Comparison of ENCODE assay signal across 11 mouse cellular contexts in genomic region chr7:45901562-45901961, GRCm38 (mm10). TPM values are rescaled to one million over a fixed set of nuclear protein-coding genes. Genes with fewer than 3 reads are reported as not detected.
DNase-seq lines count a peak whose midpoint lies in the region; ATAC-seq lines count a peak whose summit lies in the region.
"Had no signal": no experiment of that assay in that cellular context is flagged by ENCODE, and none has a peak within 500 bp of the region (broad histone marks: within the 10 kb centered on the region; RNA-seq: fewer than 3 reads in every experiment).

No protein-coding gene starts in this region.

- no peak overlapping the region for H3K4me2 ChIP-seq in hindbrain, embryonic 11.5 days (replicated peaks; ENCODE audit: low read depth, low read length)
- no peak overlapping the region for H3K4me2 ChIP-seq in hindbrain, embryonic 14.5 days (replicated peaks)
- H3K4me2 ChIP-seq: hindbrain, embryonic 13.5 days had no signal

- H3K4me1 ChIP-seq in hindbrain, embryonic 11.5 days (replicated peaks; ENCODE audit: control insufficient read depth, insufficient read depth, low read length) = no peaks in the 10 kb centered on the region
- H3K4me1 ChIP-seq in hindbrain, embryonic 14.5 days (replicated peaks; ENCODE audit: control insufficient read depth, insufficient read depth, low read length) = peaks cover 13% of the 10 kb centered on the region

- intact Hi-C loops in heart, postnatal 14 days (cut with DNase I) = no loop called here

- H3K9ac ChIP-seq in hindbrain, embryonic 11.5 days (ENCODE audit: low read depth, low read length) = no peak overlapping the region
- H3K9ac ChIP-seq in hindbrain, embryonic 14.5 days = no peak overlapping the region
- H3K9ac ChIP-seq: hindbrain, embryonic 13.5 days had no signal

- no peaks in the 10 kb centered on the region for H3K9me3 ChIP-seq in hindbrain, embryonic 11.5 days (ENCODE audit: control insufficient read depth, low read length)
- H3K9me3 ChIP-seq in hindbrain, embryonic 14.5 days (ENCODE audit: control insufficient read depth, low read length) = no peaks in the 10 kb centered on the region
- H3K9me3 ChIP-seq: hindbrain, embryonic 13.5 days had no signal

- H3K27me3 ChIP-seq in hindbrain, embryonic 11.5 days (ENCODE audit: control insufficient read depth, insufficient read depth, low read length) = no peaks in the 10 kb centered on the region
- no peaks in the 10 kb centered on the region for H3K27me3 ChIP-seq in hindbrain, embryonic 14.5 days (ENCODE audit: control insufficient read depth, insufficient read depth, low read length)
- H3K27me3 ChIP-seq: hindbrain, embryonic 13.5 days had no signal

- WGBS in hindbrain, embryonic 11.5 days = 57% methylated on average over 5 of the region's 5 CpGs
- whole genome bisulfite sequencing in hindbrain, embryonic 14.5 days = 57% methylated on average over 5 of the region's 5 CpGs

- H3K27ac ChIP-seq in hindbrain, embryonic 11.5 days (ENCODE audit: low read depth, low read length) = no peak overlapping the region
- H3K27ac ChIP-seq in hindbrain, embryonic 14.5 days = no peak overlapping the region
- H3K27ac ChIP-seq: hindbrain, embryonic 13.5 days had no signal

- DNase-seq in hindbrain, embryonic 11.5 days (ENCODE audit: low spot score) = peak; percentile 34
- no peak for DNase-seq in hindbrain, embryonic 14.5 days (ENCODE audit: low spot score)
- DNase-seq in NIH3T3 (ENCODE audit: low read depth) = peak; percentile 62
- DNase-seq in kidney, postnatal 25 days = peak; percentile 43 to 59
- DNase-seq in layer of hippocampus, adult 9-10 months (ENCODE audit: low spot score) = no peak
- DNase-seq in heart, postnatal 14 days = no peak
- DNase-seq: cerebellum, postnatal 25 days had no signal

- no peak overlapping the region for H3K4me3 ChIP-seq in hindbrain, embryonic 11.5 days (ENCODE audit: low read depth, low read length)
- no peak overlapping the region for H3K4me3 ChIP-seq in hindbrain, embryonic 14.5 days (replicated peaks; ENCODE audit: low read length)
- H3K4me3 ChIP-seq: hindbrain, embryonic 13.5 days had no signal

- H3K36me3 ChIP-seq in hindbrain, embryonic 11.5 days (ENCODE audit: control insufficient read depth, insufficient read depth, low read length) = no peaks in the 10 kb centered on the region
- no peaks in the 10 kb centered on the region for H3K36me3 ChIP-seq in hindbrain, embryonic 14.5 days (replicated peaks; ENCODE audit: control insufficient read depth, insufficient read depth)
- H3K36me3 ChIP-seq: hindbrain, embryonic 13.5 days had no signal

- ATAC-seq in hindbrain, embryonic 11.5 days (ENCODE audit: low FRiP score) = no peak
- ATAC-seq in hindbrain, embryonic 14.5 days (ENCODE audit: low FRiP score) = no peak
- 0 out of 2 replicates have a peak, but pooled peaks have one; percentile 16 for ATAC-seq in monocyte, adult 5-6 weeks (replicated peaks; ENCODE audit: insufficient number of reproducible peaks, low FRiP score, low TSS enrichment, poor library complexity, severe bottlenecking)
- ATAC-seq in erythroid progenitor cell, adult 5-6 weeks (replicated peaks; ENCODE audit: low FRiP score, poor library complexity, severe bottlenecking) = no peak

RNA-seq across cellular contexts. Expression of gene Tmem143, which starts 4.8 kb away (rescaled TPM):
- polyA plus RNA-seq in hindbrain, embryonic 11.5 days (2014; fragmentation: Nextera tagmentation; extraction: Ambion mirVana) = 3.1 and 4.6 TPM in 2 replicates
- polyA plus RNA-seq in hindbrain, embryonic 14.5 days (2014; fragmentation: Nextera tagmentation; extraction: Ambion mirVana) = 4.3 and 5.6 TPM in 2 replicates
- 4.4 to 5.6 TPM (median 4.4 TPM) in 3 replicates for total RNA-seq in monocyte, adult 5-6 weeks (2017)
- total RNA-seq in erythroid progenitor cell, adult 5-6 weeks (2015; ENCODE audit: low replicate concordance) = 0.84 and 1.1 TPM in 2 replicates
- 4.0 and 4.6 TPM in 2 replicates for total RNA-seq in erythroid progenitor cell, adult 5-6 weeks (2017; ENCODE audit: low replicate concordance)
- 10 to 100 TPM; 77.4 to 79.3 TPM for total RNA-seq in heart, postnatal 14 days (2021)

RNA-seq across cellular contexts. Expression of gene Syngr4, which starts 5.0 kb away (rescaled TPM):
- 0.63 and 0.99 TPM in 2 replicates for polyA plus RNA-seq in hindbrain, embryonic 11.5 days (2014; fragmentation: Nextera tagmentation; extraction: Ambion mirVana)
- polyA plus RNA-seq in hindbrain, embryonic 14.5 days (2014; fragmentation: Nextera tagmentation; extraction: Ambion mirVana) = 0.39 and 0.40 TPM in 2 replicates
- total RNA-seq in monocyte, adult 5-6 weeks (2017) = not detected in 3 replicates
- total RNA-seq in erythroid progenitor cell, adult 5-6 weeks (2015; ENCODE audit: low replicate concordance) = not detected in 2 replicates
- total RNA-seq in erythroid progenitor cell, adult 5-6 weeks (2017; ENCODE audit: low replicate concordance) = 1.3 TPM in 1 of 2 replicates, not detected in the other
- not detected for total RNA-seq in heart, postnatal 14 days (2021)
- polyA plus RNA-seq: neural tube, embryonic 14.5 days had no signal

RNA-seq across cellular contexts. Expression of gene Emp3, which starts 19.6 kb away (rescaled TPM):
- polyA plus RNA-seq in hindbrain, embryonic 11.5 days (2014; fragmentation: Nextera tagmentation; extraction: Ambion mirVana) = 28.3 and 40.5 TPM in 2 replicates
- 34.1 and 38.8 TPM in 2 replicates for polyA plus RNA-seq in hindbrain, embryonic 14.5 days (2014; fragmentation: Nextera tagmentation; extraction: Ambion mirVana)
- 293 to 405 TPM (median 376 TPM) in 3 replicates for total RNA-seq in monocyte, adult 5-6 weeks (2017)
- total RNA-seq in erythroid progenitor cell, adult 5-6 weeks (2015; ENCODE audit: low replicate concordance) = 75.5 and 85.4 TPM in 2 replicates
- total RNA-seq in erythroid progenitor cell, adult 5-6 weeks (2017; ENCODE audit: low replicate concordance) = 19.1 and 41.8 TPM in 2 replicates
- 10 to 100 TPM; 25.7 to 32.4 TPM for total RNA-seq in heart, postnatal 14 days (2021)

RNA-seq across cellular contexts. Expression of gene Ccdc114, which starts 22.3 kb away (rescaled TPM):
- 3.3 and 5.3 TPM in 2 replicates for polyA plus RNA-seq in hindbrain, embryonic 11.5 days (2014; fragmentation: Nextera tagmentation; extraction: Ambion mirVana)
- 6.1 and 6.5 TPM in 2 replicates for polyA plus RNA-seq in hindbrain, embryonic 14.5 days (2014; fragmentation: Nextera tagmentation; extraction: Ambion mirVana)
- 2.9 TPM in 2 of 3 replicates, not detected in the other for total RNA-seq in monocyte, adult 5-6 weeks (2017)
- not detected in 2 replicates for total RNA-seq in erythroid progenitor cell, adult 5-6 weeks (2015; ENCODE audit: low replicate concordance)
- 2.6 TPM in 1 of 2 replicates, not detected in the other for total RNA-seq in erythroid progenitor cell, adult 5-6 weeks (2017; ENCODE audit: low replicate concordance)
- 1 to 10 TPM; 2.0 to 2.2 TPM for total RNA-seq in heart, postnatal 14 days (2021)

RNA-seq across cellular contexts. Expression of gene Grin2d, which starts 23.4 kb away (rescaled TPM):
- 0.39 and 0.42 TPM in 2 replicates for polyA plus RNA-seq in hindbrain, embryonic 11.5 days (2014; fragmentation: Nextera tagmentation; extraction: Ambion mirVana)
- 4.3 and 4.4 TPM in 2 replicates for polyA plus RNA-seq in hindbrain, embryonic 14.5 days (2014; fragmentation: Nextera tagmentation; extraction: Ambion mirVana)
- 0.10 TPM in 1 of 3 replicates, not detected in the others for total RNA-seq in monocyte, adult 5-6 weeks (2017)
- total RNA-seq in erythroid progenitor cell, adult 5-6 weeks (2015; ENCODE audit: low replicate concordance) = not detected in 2 replicates
- not detected in 2 replicates for total RNA-seq in erythroid progenitor cell, adult 5-6 weeks (2017; ENCODE audit: low replicate concordance)
- under 1 TPM; 0.34 to 0.41 TPM for total RNA-seq in heart, postnatal 14 days (2021)

Comparison
In these comparisons a context has a peak if more than half of its experiments do, and no peak if none do; other contexts are left out.
1. DNase-seq: peak in hindbrain, embryonic 11.5 days (single experiment), NIH3T3 (single experiment) and kidney, postnatal 25 days (2 of 2); none in hindbrain, embryonic 14.5 days (single experiment), layer of hippocampus, adult 9-10 months (single experiment) and heart, postnatal 14 days (0 of 2).
2. RNA of gene Tmem143, which starts 4.8 kb away (total RNA-seq): 77.4 to 79.3 TPM in heart, postnatal 14 days; 4.4 to 5.6 TPM in monocyte, adult 5-6 weeks and 0.84 to 4.6 TPM in erythroid progenitor cell, adult 5-6 weeks; every median in the first group is over 10 times any median in the second.